Mouse (Mus musculus) embryonic facial prominence, embryonic 13.5 days (tissue): ENCODE data around the gene Slc50a1. TPM values are rescaled to one million over a fixed set of nuclear protein-coding genes. Genes with fewer than 3 reads are reported as not detected.

ENCODE experiments used
- ATAC-seq: fragments of 200-750 bp; cut with Nextera tagmentation; 2 replicates; pipeline ENCODE4 v1.8.0; 2017; ENCODE audit warnings: low read depth; ENCODE audit not compliant: insufficient number of reproducible peaks, insufficient read depth, low FRiP score, low TSS enrichment
- H3K27ac ChIP-seq: fragments of 300-500 bp; sonication (generic); 2 replicates; pipeline ENCODE4 v1.5.1; 2015; ENCODE audit warnings: moderate library complexity, mild to moderate bottlenecking, inconsistent platforms
- H3K27me3 ChIP-seq: fragments of 300-500 bp; sonication (generic); 2 replicates; pipeline ENCODE4 v1.6.1; 2015; ENCODE audit warnings: mild to moderate bottlenecking, inconsistent platforms
- H3K36me3 ChIP-seq: fragments of 300-500 bp; sonication (generic); 2 replicates; pipeline ENCODE4 v1.6.1; 2015; ENCODE audit warnings: mild to moderate bottlenecking, inconsistent platforms
- H3K4me1 ChIP-seq: fragments of 300-500 bp; sonication (generic); 2 replicates; pipeline ENCODE4 v1.6.1; 2015; ENCODE audit warnings: inconsistent platforms
- H3K4me2 ChIP-seq: fragments of 300-500 bp; sonication (generic); 2 replicates; pipeline ENCODE4 v1.6.1; 2015; ENCODE audit warnings: moderate library complexity, mild to moderate bottlenecking, inconsistent platforms
- H3K4me3 ChIP-seq: fragments of 300-500 bp; sonication (generic); 2 replicates; pipeline ENCODE4 v1.5.1; 2015; ENCODE audit warnings: mild to moderate bottlenecking, inconsistent platforms
- H3K9ac ChIP-seq: fragments of 300-500 bp; sonication (generic); 2 replicates; pipeline ENCODE4 v1.6.1; 2015; ENCODE audit warnings: mild to moderate bottlenecking, inconsistent platforms
- H3K9me3 ChIP-seq: fragments of 300-500 bp; sonication (generic); 2 replicates; pipeline ENCODE4 v1.6.1; 2016; ENCODE audit warnings: inconsistent platforms
- WGBS: fragments of 180-500 bp; shearing (Covaris S2); methylation state at CpG from one replicate; pipeline ENCODE4 v1.1.7; 2015; ENCODE audit warnings: mixed read lengths; 5-methylcytosine and 5-hydroxymethylcytosine counted together
- polyA plus RNA-seq: library from polyadenylated mRNA; unstranded; fragments of >200 nt; fragmentation: Nextera tagmentation; extraction: Ambion mirVana; gene quantifications from 2 replicates; pipeline ENCODE4 v1.2.1, GENCODE M21; 2015

Gene Slc50a1
- polyA plus RNA-seq, 1 experiment from 2014 or later = 67.4 TPM

DNA sequence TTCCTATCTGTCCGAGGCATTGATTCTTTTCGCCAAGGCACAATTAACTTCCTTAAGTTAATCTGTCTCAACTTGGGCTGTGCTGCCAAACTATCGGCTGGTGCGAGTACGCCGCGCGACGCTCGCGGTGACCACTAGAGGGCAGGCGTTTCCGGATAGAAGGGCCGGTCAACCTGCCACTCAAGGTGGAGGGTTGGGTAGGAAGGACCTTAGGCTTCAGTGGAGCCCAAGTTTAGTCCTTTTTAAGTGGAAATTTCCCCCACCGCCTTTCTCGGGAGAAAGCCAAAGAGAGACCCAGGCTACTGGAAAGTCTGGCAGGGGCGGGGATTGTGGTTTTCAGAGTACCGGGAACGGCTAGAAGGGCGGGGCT lies 42.2 kb downstream of the Slc50a1 start:
- peak overlapping the region; percentile 88 for H3K27ac ChIP-seq
- H3K36me3 ChIP-seq = peaks cover 14% of the 10 kb centered on the region
- WGBS = under 1% methylated on average over 19 of the region's 20 CpGs
- peak overlapping the region; percentile 46 for H3K4me3 ChIP-seq
- peak overlapping the region; percentile 60 for H3K9ac ChIP-seq
- H3K4me1 ChIP-seq = peaks cover 32% of the 10 kb centered on the region
- H3K9me3 ChIP-seq = no peaks in the 10 kb centered on the region
- no peak for ATAC-seq
- H3K27me3 ChIP-seq = peaks cover 21% of the 10 kb centered on the region
- peak overlapping the region; percentile 84 for H3K4me2 ChIP-seq

DNA sequence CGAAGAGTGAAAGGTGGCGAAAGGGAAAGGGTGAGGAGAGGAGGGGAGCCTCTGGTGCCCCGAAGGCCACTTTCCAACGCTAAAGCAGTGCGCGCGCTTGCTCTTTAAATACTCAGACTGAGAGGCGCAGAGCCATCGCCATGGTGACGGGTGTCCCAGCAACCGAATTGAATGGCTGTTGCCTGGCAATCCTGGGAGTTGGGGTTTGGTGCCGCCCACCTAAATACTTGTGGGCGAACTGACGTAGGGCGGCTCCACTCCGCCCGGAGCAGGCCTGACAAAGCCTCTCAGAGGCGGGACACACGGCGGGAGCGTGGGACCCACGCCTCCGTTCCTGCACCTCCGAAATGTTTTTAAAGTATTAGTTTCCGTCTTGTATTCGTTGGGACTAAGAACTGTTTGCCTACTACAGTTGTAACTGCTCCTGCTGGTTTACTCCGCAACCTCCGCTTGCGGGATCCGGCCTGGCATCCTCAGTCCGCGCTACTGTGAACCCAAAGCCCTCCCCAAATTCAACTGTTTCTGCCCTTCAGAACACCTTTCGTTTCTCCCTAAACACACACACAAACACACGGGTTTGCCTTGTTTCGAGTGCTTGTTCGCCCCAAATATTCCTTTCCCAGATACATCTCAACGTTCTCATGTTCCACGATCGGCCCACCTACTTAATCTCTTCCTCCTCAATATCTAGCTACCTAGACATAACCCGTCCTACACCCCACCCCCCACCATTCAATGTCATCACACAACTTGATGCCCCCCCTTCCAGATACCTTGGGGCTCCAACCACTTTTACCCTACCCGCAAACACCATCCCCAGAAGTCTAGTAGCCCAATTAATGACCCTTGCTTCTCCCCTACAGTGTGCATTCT lies 42.8 kb downstream of the Slc50a1 start:
- Histone ChIP-seq H3K4me3 (peak overlapping the region; percentile 46), H3K9me3 (no peaks in the 10 kb centered on the region), H3K4me2 (peak overlapping the region; percentile 84), H3K27me3 (peaks cover 21% of the 10 kb centered on the region), H3K27ac (peak overlapping the region; percentile 88), H3K36me3 (peaks cover 20% of the 10 kb centered on the region), H3K9ac (peak overlapping the region; percentile 64), H3K4me1 (peaks cover 32% of the 10 kb centered on the region)
- ATAC-seq = peak; percentile 86
- WGBS = 2% methylated on average over 41 of the region's 41 CpGs

DNA sequence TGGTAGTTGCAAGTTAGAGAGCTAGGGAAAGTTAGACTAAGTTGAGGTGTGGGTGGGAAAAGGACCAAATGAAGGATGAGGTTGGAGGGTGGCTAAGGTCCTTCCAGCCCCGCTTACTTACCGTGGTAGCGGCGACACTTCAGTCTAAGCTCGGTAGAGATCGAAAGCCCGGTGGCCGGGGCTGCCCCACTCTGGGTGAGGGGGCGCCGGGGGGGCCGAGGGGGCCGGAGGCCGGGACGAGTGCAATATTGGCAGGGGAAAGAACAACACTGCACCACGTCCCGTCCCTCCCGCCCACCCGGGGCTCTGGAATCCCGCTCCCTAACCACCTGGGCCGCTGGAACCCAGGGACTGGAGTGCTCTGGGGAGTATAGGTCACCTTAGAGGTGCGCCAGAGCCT lies 43.5 kb downstream of the Slc50a1 start, which contains the start of gene Mtx1:
Mtx1 (minus strand) TSS at position 189 of the 400 bp plus-strand sequence.
- Histone ChIP-seq H3K27ac (peak within 1 kb of the TSS; percentile 88), H3K4me1 (peaks cover 32% of the 10 kb centered on the region), H3K4me2 (peak within 1 kb of the TSS; percentile 84), H3K9ac (peak within 1 kb of the TSS; percentile 64), H3K27me3 (peaks cover 21% of the 10 kb centered on the region), H3K9me3 (no peaks in the 10 kb centered on the region), H3K36me3 (peaks cover 20% of the 10 kb centered on the region), H3K4me3 (peak within 1 kb of the TSS; percentile 46)
- no peak for ATAC-seq
- whole genome bisulfite sequencing = 3% methylated on average over 21 of the region's 21 CpGs

DNA sequence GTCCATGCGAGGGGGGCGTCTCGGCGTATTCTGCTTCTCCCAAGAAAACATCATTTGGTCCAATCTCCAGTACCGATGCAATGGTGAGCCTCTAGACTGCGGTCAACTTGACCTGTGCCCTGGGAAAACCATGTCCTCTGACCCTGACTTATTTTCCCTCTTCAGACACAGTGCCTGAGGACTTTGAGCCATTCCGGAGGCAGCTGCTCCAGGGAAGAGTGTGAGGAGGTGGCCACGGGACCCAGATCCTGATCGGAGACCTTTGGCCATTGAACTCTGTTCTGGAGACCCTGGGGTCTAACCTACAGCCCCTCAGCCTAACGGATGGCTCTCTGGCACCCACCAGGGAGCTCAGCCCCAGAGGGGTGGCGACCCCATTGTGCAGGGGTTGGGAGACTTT lies 44.0 kb downstream of the Slc50a1 start:
- WGBS = 16% methylated on average over 11 of the region's 11 CpGs
- peak overlapping the region; percentile 71 for H3K27ac ChIP-seq
- peaks cover 32% of the 10 kb centered on the region for H3K4me1 ChIP-seq
- H3K9ac ChIP-seq = peak overlapping the region; percentile 64
- H3K9me3 ChIP-seq = no peaks in the 10 kb centered on the region
- H3K36me3 ChIP-seq = peaks cover 24% of the 10 kb centered on the region
- peak overlapping the region; percentile 84 for H3K4me2 ChIP-seq
- H3K4me3 ChIP-seq = peak overlapping the region; percentile 46
- H3K27me3 ChIP-seq = peaks cover 21% of the 10 kb centered on the region
- no peak for ATAC-seq

DNA sequence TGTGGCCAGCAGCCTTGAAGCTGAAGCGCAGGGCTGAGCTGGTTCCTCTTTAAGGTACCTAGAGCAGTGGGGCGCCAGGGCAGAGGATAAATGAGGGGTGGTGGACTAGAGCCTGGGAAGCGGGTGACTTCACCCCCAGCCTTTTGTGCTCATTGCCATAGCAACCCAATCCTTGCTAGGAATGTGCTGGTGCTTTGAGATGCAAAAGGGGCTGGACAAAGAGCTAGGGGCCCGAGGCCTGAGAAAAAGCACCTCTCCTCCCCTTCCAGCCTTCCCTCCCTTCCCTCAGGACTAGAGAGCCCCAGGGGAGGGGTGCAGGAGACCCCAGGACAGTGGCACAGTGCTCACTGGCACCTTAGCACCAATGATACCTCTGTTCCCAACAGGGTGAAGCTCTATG lies 44.5 kb downstream of the Slc50a1 start:
- WGBS = 25% methylated on average over 4 of the region's 4 CpGs
- 0 out of 2 replicates have a peak overlapping the region, but pooled peaks have one; percentile 71 for H3K27ac ChIP-seq
- H3K27me3 ChIP-seq = peaks cover 20% of the 10 kb centered on the region
- peaks cover 29% of the 10 kb centered on the region for H3K36me3 ChIP-seq
- H3K9me3 ChIP-seq = no peaks in the 10 kb centered on the region
- peak overlapping the region; percentile 84 for H3K4me2 ChIP-seq
- H3K4me1 ChIP-seq = peaks cover 32% of the 10 kb centered on the region
- H3K4me3 ChIP-seq = peak overlapping the region; percentile 46
- H3K9ac ChIP-seq = peak overlapping the region; percentile 64
- no peak for ATAC-seq

DNA sequence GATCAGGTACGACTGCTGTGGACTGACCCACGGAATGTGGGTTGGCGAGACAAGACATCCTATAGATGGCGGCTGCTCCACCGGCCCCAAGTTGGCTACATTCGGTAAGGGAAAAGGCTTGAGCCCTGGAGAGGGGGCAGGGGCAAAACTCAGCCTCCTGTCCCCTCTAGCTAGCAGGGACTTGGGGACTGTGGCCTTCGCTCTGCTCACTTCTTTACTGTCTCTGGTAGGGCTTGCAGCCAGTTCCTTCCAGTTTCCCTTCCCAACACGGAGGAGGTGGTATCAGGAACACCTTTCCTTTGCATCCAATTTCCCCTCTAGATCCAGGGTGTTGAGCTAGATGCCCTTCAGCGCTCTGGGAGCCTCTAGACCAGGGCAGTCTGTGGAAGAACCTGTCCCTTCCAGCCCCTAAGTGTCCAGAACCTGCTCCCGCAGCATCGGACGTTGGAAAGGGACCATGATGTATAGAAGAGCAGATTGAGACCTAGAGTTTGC lies 45.0 kb downstream of the Slc50a1 start:
- H3K4me2 ChIP-seq = peak overlapping the region; percentile 84
- peak overlapping the region; percentile 64 for H3K9ac ChIP-seq
- no peak for ATAC-seq
- no peaks in the 10 kb centered on the region for H3K9me3 ChIP-seq
- H3K27ac ChIP-seq = no peak overlapping the region
- H3K36me3 ChIP-seq = peaks cover 30% of the 10 kb centered on the region
- H3K4me1 ChIP-seq = peaks cover 32% of the 10 kb centered on the region
- peaks cover 15% of the 10 kb centered on the region for H3K27me3 ChIP-seq
- WGBS = 49% methylated on average over 12 of the region's 12 CpGs
- peak overlapping the region; percentile 46 for H3K4me3 ChIP-seq

DNA sequence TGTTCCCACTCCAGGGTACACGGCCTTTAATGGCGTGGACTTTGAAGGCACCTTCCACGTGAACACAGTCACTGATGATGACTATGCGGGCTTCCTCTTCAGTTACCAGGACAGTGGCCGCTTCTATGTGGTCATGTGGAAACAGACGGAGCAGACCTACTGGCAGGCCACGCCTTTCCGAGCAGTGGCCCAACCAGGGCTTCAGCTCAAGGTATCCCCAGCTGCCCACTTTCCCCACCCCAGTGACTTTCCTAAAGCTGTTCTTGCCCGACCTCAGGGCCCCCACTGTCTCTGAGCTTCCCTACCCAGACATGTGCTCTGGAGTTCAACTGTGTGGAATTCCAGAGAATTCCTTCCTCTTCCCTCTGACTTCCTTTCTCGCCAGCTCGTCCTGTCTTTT lies 45.6 kb downstream of the Slc50a1 start:
- Histone ChIP-seq H3K9ac (0 out of 2 replicates have a peak overlapping the region, but pooled peaks have one; percentile 64), H3K27ac (no peak overlapping the region), H3K9me3 (no peaks in the 10 kb centered on the region), H3K4me2 (no peak overlapping the region), H3K4me3 (no peak overlapping the region), H3K36me3 (peaks cover 35% of the 10 kb centered on the region), H3K27me3 (peaks cover 9% of the 10 kb centered on the region), H3K4me1 (peaks cover 32% of the 10 kb centered on the region)
- ATAC-seq = no peak
- 77% methylated on average over 11 of the region's 11 CpGs for WGBS

DNA sequence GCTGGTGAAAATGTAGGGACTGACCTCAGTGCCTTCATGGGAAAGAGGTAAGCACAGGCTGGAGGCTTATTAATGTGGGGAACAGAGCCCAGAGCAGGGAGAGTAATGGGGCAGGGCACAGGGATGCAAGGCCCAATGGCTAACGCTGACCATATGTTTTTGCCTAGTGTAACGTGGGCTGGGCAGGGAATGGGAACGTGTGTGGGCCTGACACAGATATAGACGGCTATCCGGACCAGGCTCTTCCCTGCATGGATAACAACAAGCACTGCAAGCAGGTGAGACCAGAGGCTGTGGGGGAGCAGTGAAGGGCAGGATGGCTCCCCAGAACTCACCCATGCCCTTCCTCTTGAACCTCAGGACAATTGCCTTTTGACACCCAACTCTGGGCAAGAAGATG lies 49.2 kb downstream of the Slc50a1 start:
- H3K27ac ChIP-seq = no peak overlapping the region
- H3K4me3 ChIP-seq = no peak overlapping the region
- no peak overlapping the region for H3K9ac ChIP-seq
- 0 out of 2 replicates have a peak, but pooled peaks cover 2% of the 10 kb centered on the region for H3K27me3 ChIP-seq
- H3K9me3 ChIP-seq = no peaks in the 10 kb centered on the region
- H3K36me3 ChIP-seq = peaks cover 48% of the 10 kb centered on the region
- 56% methylated on average over 5 of the region's 5 CpGs for WGBS
- H3K4me2 ChIP-seq = no peak overlapping the region
- no peak for ATAC-seq
- H3K4me1 ChIP-seq = peaks cover 12% of the 10 kb centered on the region

DNA sequence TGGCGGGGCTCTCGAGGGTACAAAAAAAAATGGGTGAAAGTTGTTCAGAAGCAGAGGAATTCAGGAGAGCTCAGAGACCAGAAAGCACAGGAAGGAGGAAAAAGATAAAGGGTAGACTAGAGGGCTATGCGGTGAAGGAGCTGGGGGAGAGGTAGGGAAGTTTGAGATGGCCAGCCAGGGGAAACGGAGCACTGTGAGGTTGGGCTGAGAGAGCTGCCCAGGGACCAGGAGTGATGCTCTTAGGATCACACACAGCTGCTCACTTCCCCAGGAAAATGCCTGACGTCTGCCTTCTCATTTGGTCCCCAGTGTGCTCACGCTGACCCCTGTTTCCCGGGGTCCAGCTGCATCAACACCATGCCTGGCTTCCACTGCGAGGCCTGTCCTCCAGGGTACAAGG lies 50.8 kb downstream of the Slc50a1 start:
- Histone ChIP-seq H3K27ac (no peak overlapping the region), H3K27me3 (no peaks in the 10 kb centered on the region), H3K9ac (0 out of 2 replicates have a peak overlapping the region, but pooled peaks have one; percentile 40), H3K36me3 (peaks cover 45% of the 10 kb centered on the region), H3K4me3 (no peak overlapping the region), H3K4me2 (no peak overlapping the region), H3K4me1 (peaks cover 16% of the 10 kb centered on the region), H3K9me3 (no peaks in the 10 kb centered on the region)
- WGBS = 49% methylated on average over 8 of the region's 8 CpGs
- no peak for ATAC-seq

DNA sequence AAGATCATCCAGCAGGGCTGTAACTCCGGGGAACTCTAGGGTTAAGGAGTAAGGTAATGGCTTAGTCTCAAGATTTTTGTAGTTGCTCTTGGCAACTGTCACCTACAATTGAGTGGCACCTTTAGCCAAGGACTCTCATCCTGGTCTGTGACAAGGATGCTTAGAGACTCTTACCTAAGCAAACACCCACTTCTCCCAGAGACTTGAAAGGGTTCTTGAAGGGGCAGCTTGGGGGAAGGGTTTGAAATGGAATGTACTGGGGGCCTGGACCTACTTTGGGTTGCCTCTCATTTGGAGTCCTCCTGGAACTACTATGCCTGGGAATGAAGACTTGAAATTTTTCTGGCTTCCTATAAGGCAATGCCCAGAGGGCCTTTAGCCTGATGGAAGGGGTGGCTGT lies 52.1 kb downstream of the Slc50a1 start:
- H3K4me2 ChIP-seq = no peak overlapping the region
- no peak overlapping the region for H3K27ac ChIP-seq
- ATAC-seq = no peak
- no peak overlapping the region for H3K4me3 ChIP-seq
- peaks cover 33% of the 10 kb centered on the region for H3K36me3 ChIP-seq
- WGBS = 83% methylated on average over 1 of the region's 1 CpGs
- peaks cover 16% of the 10 kb centered on the region for H3K4me1 ChIP-seq
- H3K9me3 ChIP-seq = no peaks in the 10 kb centered on the region
- no peaks in the 10 kb centered on the region for H3K27me3 ChIP-seq
- no peak overlapping the region for H3K9ac ChIP-seq
